In the genomic region with DNA sequence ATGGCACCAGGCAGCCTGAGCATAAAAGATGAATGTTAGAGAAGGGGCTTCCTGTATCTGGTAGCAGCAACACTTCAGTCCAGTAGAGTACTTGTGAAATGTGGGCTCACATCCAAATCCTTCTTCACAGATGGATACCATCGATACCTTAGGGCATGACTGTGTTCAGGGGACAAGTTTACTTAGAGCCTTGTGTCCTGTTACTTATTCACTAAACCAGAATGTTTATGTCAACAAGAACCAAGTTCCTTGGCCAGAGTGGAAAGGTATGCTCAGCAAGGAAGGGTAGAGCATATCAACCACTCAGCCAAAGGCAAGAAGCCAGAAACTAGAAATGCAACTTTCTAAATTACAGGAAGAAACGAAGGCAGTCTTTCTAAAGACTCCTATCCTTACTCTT, we compare ENCODE assay signal across 21 mouse cellular contexts. TPM values are rescaled to one million over a fixed set of nuclear protein-coding genes. Genes with fewer than 3 reads are reported as not detected.
A peak's percentile ranks its signal among the peaks of the same experiment; 100 is the strongest.
DNase-seq lines count a peak whose midpoint lies in the region; ATAC-seq and TF ChIP-seq lines count a peak whose summit lies in the region.
"Had no signal": no experiment of that assay in that cellular context is flagged by ENCODE, and none has a peak within 500 bp of the region (broad histone marks: within the 10 kb centered on the region; RNA-seq: fewer than 3 reads in every experiment).

No protein-coding gene starts in this region.

- ATAC-seq in kidney, embryonic 15.5 days (replicated peaks; ENCODE audit: low FRiP score): peak; percentile 86
- ATAC-seq in liver, embryonic 13.5 days (ENCODE audit: low read depth): peak; percentile 51; the same call in 1 of the 2 replicates
- ATAC-seq in erythroblast, adult 5-6 weeks (replicated peaks; ENCODE audit: low FRiP score, poor library complexity, severe bottlenecking): no peak
- ATAC-seq: activated CD4-positive, CD25-positive, alpha-beta regulatory T cell, adult 4 months; forebrain, embryonic 15.5 days; midbrain, embryonic 15.5 days had no signal

- peaks cover 9% of the 10 kb centered on the region; the same call in 1 of the 2 replicates for H3K4me1 ChIP-seq in kidney, adult 2 months (ENCODE audit: control insufficient read depth, insufficient read depth, low read length)
- H3K4me1 ChIP-seq in kidney, embryonic 15.5 days: no peaks in the 10 kb centered on the region
- peaks cover 4% of the 10 kb centered on the region for H3K4me1 ChIP-seq in liver, embryonic 13.5 days (replicated peaks)
- H3K4me1 ChIP-seq: forebrain, embryonic 15.5 days; hindbrain, embryonic 15.5 days; midbrain, embryonic 15.5 days had no signal

- peak overlapping the region; percentile 13; the same call in 1 of the 2 replicates for H3K27ac ChIP-seq in kidney, adult 2 months (ENCODE audit: insufficient read depth, low read depth, low read length)
- H3K27ac ChIP-seq in kidney, embryonic 15.5 days: peak overlapping the region; percentile 46; the same call in 1 of the 2 replicates
- no peak overlapping the region for H3K27ac ChIP-seq in liver, embryonic 13.5 days
- H3K27ac ChIP-seq: hindbrain, embryonic 15.5 days; lung, embryonic 15.5 days; midbrain, embryonic 15.5 days had no signal

- no peaks in the 10 kb centered on the region for H3K9me3 ChIP-seq in kidney, embryonic 15.5 days (replicated peaks)
- H3K9me3 ChIP-seq in liver, embryonic 13.5 days (replicated peaks): no peaks in the 10 kb centered on the region
- H3K9me3 ChIP-seq: forebrain, embryonic 15.5 days; heart, embryonic 12.5 days; hindbrain, embryonic 15.5 days; lung, embryonic 15.5 days; megakaryocyte, embryonic 14.5 days; midbrain, embryonic 15.5 days had no signal

- no peaks in the 10 kb centered on the region for H3K27me3 ChIP-seq in kidney, adult 2 months (replicated peaks; ENCODE audit: control insufficient read depth, insufficient read depth, low read length)
- no peaks in the 10 kb centered on the region for H3K27me3 ChIP-seq in kidney, embryonic 15.5 days
- no peaks in the 10 kb centered on the region for H3K27me3 ChIP-seq in liver, embryonic 13.5 days
- H3K27me3 ChIP-seq: forebrain, embryonic 15.5 days; heart, embryonic 12.5 days; hindbrain, embryonic 15.5 days; lung, embryonic 15.5 days; megakaryocyte, embryonic 14.5 days; midbrain, embryonic 15.5 days had no signal

- no peak overlapping the region for H3K4me3 ChIP-seq in kidney, adult 2 months (ENCODE audit: insufficient read depth, low read depth, low read length)
- H3K4me3 ChIP-seq in kidney, embryonic 15.5 days (replicated peaks): no peak overlapping the region
- H3K4me3 ChIP-seq in liver, embryonic 13.5 days (replicated peaks): no peak overlapping the region
- H3K4me3 ChIP-seq: erythroblast, embryonic 14.5 days; forebrain, embryonic 15.5 days; heart, embryonic 12.5 days; hindbrain, embryonic 15.5 days; lung, embryonic 15.5 days; megakaryocyte, embryonic 14.5 days; midbrain, embryonic 15.5 days had no signal

- TF ChIP-seq CTCF in kidney, adult 2 months (conservative IDR thresholded peaks at IDR 0.05; ENCODE audit: insufficient read depth, insufficient read length, low read depth, low read length): no peak
- TF ChIP-seq CTCF in brain, embryonic 14.5 days (IDR thresholded peaks at IDR 0.05; ENCODE audit: borderline replicate concordance, extremely low read depth, insufficient read depth, insufficient read length): no peak

- 23% methylated on average over 2 of the region's 2 CpGs for WGBS in kidney, adult 2 months
- 66% methylated on average over 2 of the region's 2 CpGs for WGBS in kidney, embryonic 15.5 days
- 64% methylated on average over 2 of the region's 2 CpGs for WGBS in liver, embryonic 13.5 days (ENCODE audit: insufficient replicate concordance)

- DNase-seq in kidney, adult 2 months: peak; percentile 79
- DNase-seq in kidney, adult 18-20 months: no peak
- DNase-seq in brain, embryonic 14.5 days (ENCODE audit: low read depth): peak; percentile 6
- DNase-seq in liver, embryonic 13.5 days: no peak
- DNase-seq in embryo, embryonic 10.5 days (ENCODE audit: low spot score): no peak
- no peak for DNase-seq in left cerebral cortex, postnatal 14 days (ENCODE audit: low spot score in 2 of 2)
- DNase-seq: adrenal gland, postnatal 25 days; cerebellum, adult 9-10 months; embryo, embryonic 11 days; layer of hippocampus, postnatal 36 days; right cerebral cortex, adult 18-20 months had no signal

- no peak for TF ChIP-seq POLR2A in kidney, adult 2 months (IDR thresholded peaks at IDR 0.05; ENCODE audit: low read depth, low read length)
- no peak for TF ChIP-seq POLR2A in brain, embryonic 14.5 days (IDR thresholded peaks at IDR 0.05; ENCODE audit: borderline replicate concordance, extremely low read depth, insufficient read depth, insufficient read length, poor library complexity, severe bottlenecking)

- intact Hi-C loops in left cerebral cortex, postnatal 14 days (cut with DNase I): no loop called here

- no peak overlapping the region for H3K4me2 ChIP-seq in kidney, embryonic 15.5 days
- H3K4me2 ChIP-seq in liver, embryonic 13.5 days: no peak overlapping the region
- H3K4me2 ChIP-seq: forebrain, embryonic 15.5 days; heart, embryonic 12.5 days; hindbrain, embryonic 15.5 days; lung, embryonic 15.5 days; midbrain, embryonic 15.5 days had no signal

- H3K36me3 ChIP-seq in kidney, adult 2 months (ENCODE audit: control insufficient read depth, insufficient read depth, low read length): peaks cover 1% of the 10 kb centered on the region; the same call in 1 of the 2 replicates
- peaks cover 42% of the 10 kb centered on the region for H3K36me3 ChIP-seq in kidney, embryonic 15.5 days
- H3K36me3 ChIP-seq in liver, embryonic 13.5 days: peaks cover 11% of the 10 kb centered on the region

- no peak overlapping the region for H3K9ac ChIP-seq in kidney, embryonic 15.5 days
- H3K9ac ChIP-seq in liver, embryonic 13.5 days: no peak overlapping the region
- H3K9ac ChIP-seq: forebrain, embryonic 15.5 days; heart, embryonic 12.5 days; hindbrain, embryonic 15.5 days; lung, embryonic 15.5 days; midbrain, embryonic 15.5 days had no signal

RNA-seq across cellular contexts. Expression of gene Gpr21, which starts 54.6 kb away (rescaled TPM):
- polyA plus RNA-seq in kidney, adult 2 months (2012; rRNA removed): 0.20 TPM in 2 replicates
- polyA plus RNA-seq in brain, embryonic 14.5 days (2012; rRNA removed): 4.8 and 11.5 TPM in 2 replicates
- 1.4 and 1.7 TPM in 2 replicates for polyA plus RNA-seq in kidney, embryonic 15.5 days (2015; fragmentation: Nextera tagmentation; extraction: Ambion mirVana)
- polyA plus RNA-seq in liver, embryonic 13.5 days (2015; fragmentation: Nextera tagmentation; extraction: Ambion mirVana): 0.08 and 0.13 TPM in 2 replicates
- 10 to 100 TPM in 1 of 2 experiments, 1 to 10 TPM in 1; 9.3 to 10.7 TPM for total RNA-seq in left cerebral cortex, postnatal 14 days (2021)
- 0.58 TPM in 1 of 2 replicates, not detected in the other for total RNA-seq in erythroblast, adult 5-6 weeks (2015; ENCODE audit: low replicate concordance)
- total RNA-seq in erythroblast, adult 5-6 weeks (2017; ENCODE audit: low replicate concordance): 0.17 TPM in 1 of 2 replicates, not detected in the other
- polyA plus RNA-seq: erythroblast, embryonic 14.5 days had no signal

Comparison
In these comparisons a context has a peak if more than half of its experiments do, and no peak if none do; other contexts are left out.
1. DNase-seq: peak in kidney, adult 2 months (single experiment) and brain, embryonic 14.5 days (single experiment); none in kidney, adult 18-20 months (single experiment), liver, embryonic 13.5 days (single experiment), embryo, embryonic 10.5 days (single experiment) and left cerebral cortex, postnatal 14 days (0 of 2).